Mouse (Mus musculus): ENCODE results near the gene Tifab. TPM values are rescaled to one million over a fixed set of nuclear protein-coding genes. Genes with fewer than 3 reads are reported as not detected.

Tifab gene
- polyA plus RNA-seq, 1 experiment, result not detected

DNA sequence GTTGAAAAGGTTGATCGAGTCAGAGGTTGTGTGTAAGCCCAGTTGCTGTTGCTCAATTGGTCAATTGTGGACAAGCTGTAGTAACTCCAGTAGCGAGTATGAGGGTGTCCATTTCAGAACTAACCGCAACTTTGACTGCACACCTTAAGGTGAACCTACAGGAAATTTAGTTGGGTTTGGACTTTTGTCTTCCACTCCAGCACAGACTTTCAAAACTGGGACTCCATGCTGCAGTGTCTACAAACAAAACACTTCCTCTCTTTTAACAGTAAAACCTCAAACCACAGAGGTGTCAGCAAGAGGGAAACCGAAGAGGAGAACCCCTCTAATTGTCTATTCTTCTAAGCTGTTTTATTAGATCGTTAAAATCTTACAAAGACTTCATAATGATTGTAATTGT lies 44.7 kb downstream of the Tifab start:
- H3K27me3 ChIP-seq (ENCODE audit: control insufficient read depth, insufficient read depth, insufficient read length), result no peaks in the 10 kb centered on the region
- H3K4me2 ChIP-seq (ENCODE audit: low read depth), result peak overlapping the region; percentile 72
- no peak for TF ChIP-seq MYOD1 (IDR thresholded peaks at IDR 0.05; ENCODE audit: control insufficient read depth in 1 of 3, insufficient read length in 2 of 3, low read depth in 2 of 3)
- no peak for TF ChIP-seq REST (IDR thresholded peaks at IDR 0.05; ENCODE audit: insufficient read depth, insufficient read length)
- H3K79me2 ChIP-seq (ENCODE audit: control insufficient read depth, insufficient read depth), result peaks cover 65% of the 10 kb centered on the region
- H3K36me3 ChIP-seq (ENCODE audit: control insufficient read depth, insufficient read depth), result peaks cover 6% of the 10 kb centered on the region
- H3ac ChIP-seq (ENCODE audit: control insufficient read depth, insufficient read length), result peak overlapping the region; percentile 84
- peak overlapping the region; percentile 38 for H3K4me3 ChIP-seq

DNA sequence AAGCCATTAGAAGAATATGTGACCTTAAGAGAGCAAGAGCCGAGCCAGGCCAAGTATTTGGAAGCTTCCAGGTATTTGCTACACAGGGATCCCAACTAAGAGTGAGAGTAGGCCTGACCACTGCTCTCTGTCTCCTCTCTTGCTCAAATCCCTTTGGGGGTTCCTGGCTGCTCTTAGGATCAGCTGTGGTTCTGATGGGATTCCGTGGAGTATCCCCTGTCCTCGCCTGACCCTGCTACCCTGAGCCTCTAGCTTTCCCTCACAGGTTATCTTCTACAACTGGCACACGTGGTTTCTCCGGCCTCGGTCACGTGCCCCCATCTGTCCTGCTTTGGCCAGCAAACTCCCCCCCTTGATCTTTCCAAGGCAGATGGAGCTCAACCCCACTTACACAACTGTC lies 45.7 kb downstream of the Tifab start:
- TF ChIP-seq E2F4 (IDR thresholded peaks at IDR 0.05; ENCODE audit: insufficient read depth), result no peak
- TF ChIP-seq MYOG (IDR thresholded peaks at IDR 0.05; ENCODE audit: control insufficient read depth in 1 of 3, insufficient read depth in 1 of 3, insufficient read length in 2 of 3, low read depth in 2 of 3), result peak in 1 of 3 experiments; percentile 24
- no peak for TF ChIP-seq TCF3 (IDR thresholded peaks at IDR 0.05; ENCODE audit: insufficient read length, low read depth)
- no peak for TF ChIP-seq SRF (IDR thresholded peaks at IDR 0.05; ENCODE audit: control insufficient read depth, insufficient read length, low read depth)
- no peak for TF ChIP-seq USF1 (IDR thresholded peaks at IDR 0.05; ENCODE audit: low read depth)
- no peak for TF ChIP-seq MYOD1 (IDR thresholded peaks at IDR 0.05; ENCODE audit: control insufficient read depth in 1 of 3, insufficient read length in 2 of 3, low read depth in 2 of 3)
- no peak overlapping the region for H3K4me3 ChIP-seq
- H3K36me3 ChIP-seq (ENCODE audit: control insufficient read depth, insufficient read depth), result peaks cover 6% of the 10 kb centered on the region
- H3ac ChIP-seq (ENCODE audit: control insufficient read depth, insufficient read length), result no peak overlapping the region
- H3K79me2 ChIP-seq (ENCODE audit: control insufficient read depth, insufficient read depth), result peaks cover 72% of the 10 kb centered on the region
- no peak overlapping the region for H3K4me2 ChIP-seq (ENCODE audit: low read depth)
- H3K27me3 ChIP-seq (ENCODE audit: control insufficient read depth, insufficient read depth, insufficient read length), result no peaks in the 10 kb centered on the region

DNA sequence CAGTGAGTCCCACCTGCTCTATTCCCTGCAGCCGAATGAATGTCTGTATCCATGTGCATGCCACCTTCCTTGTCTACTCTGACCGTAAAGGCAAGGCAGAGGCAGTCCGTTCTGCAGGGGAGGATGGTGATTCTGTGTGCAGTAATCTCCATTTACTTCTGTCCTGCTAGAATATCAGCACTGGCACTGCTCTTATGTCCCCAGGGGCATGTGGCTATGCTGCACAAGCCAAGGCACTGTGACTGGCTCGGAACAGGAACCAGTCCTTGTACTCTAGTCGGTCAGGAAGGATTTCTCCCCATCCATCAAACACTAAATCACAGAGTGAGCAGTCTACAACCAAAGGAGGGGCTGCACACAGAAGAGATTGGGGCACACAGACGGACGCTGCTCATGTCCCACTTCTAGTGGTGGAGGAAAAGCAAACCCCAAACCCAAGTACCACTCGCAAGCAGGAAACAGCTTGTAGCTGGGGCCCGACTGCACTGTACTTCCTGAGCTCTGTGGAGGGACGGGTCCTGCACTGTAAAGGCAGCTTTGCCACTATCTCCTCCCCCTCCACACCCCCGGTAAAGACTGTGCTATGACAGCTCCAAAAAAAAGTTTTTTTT lies 46.3 kb downstream of the Tifab start:
- H3K4me3 ChIP-seq, result no peak overlapping the region
- no peaks in the 10 kb centered on the region for H3K27me3 ChIP-seq (ENCODE audit: control insufficient read depth, insufficient read depth, insufficient read length)
- no peak overlapping the region for H3K4me2 ChIP-seq (ENCODE audit: low read depth)
- no peak overlapping the region for H3ac ChIP-seq (ENCODE audit: control insufficient read depth, insufficient read length)
- peaks cover 6% of the 10 kb centered on the region for H3K36me3 ChIP-seq (ENCODE audit: control insufficient read depth, insufficient read depth)
- peaks cover 72% of the 10 kb centered on the region for H3K79me2 ChIP-seq (ENCODE audit: control insufficient read depth, insufficient read depth)
- TF ChIP-seq MYOD1 (IDR thresholded peaks at IDR 0.05; ENCODE audit: control insufficient read depth in 1 of 3, insufficient read length in 2 of 3, low read depth in 2 of 3), result no peak
- no peak for TF ChIP-seq MYOG (IDR thresholded peaks at IDR 0.05; ENCODE audit: control insufficient read depth in 1 of 3, insufficient read depth in 1 of 3, insufficient read length in 2 of 3, low read depth in 2 of 3)
- TF ChIP-seq MAX (IDR thresholded peaks at IDR 0.05; ENCODE audit: low read depth), result no peak
- no peak for TF ChIP-seq TCF3 (IDR thresholded peaks at IDR 0.05; ENCODE audit: insufficient read length, low read depth)
- no peak for TF ChIP-seq SRF (IDR thresholded peaks at IDR 0.05; ENCODE audit: control insufficient read depth, insufficient read length, low read depth)
- no peak for TF ChIP-seq POLR2AphosphoS2 (IDR thresholded peaks at IDR 0.05; ENCODE audit: insufficient read length, low read depth)
- TF ChIP-seq E2F4 (IDR thresholded peaks at IDR 0.05; ENCODE audit: insufficient read depth), result no peak
- TF ChIP-seq POLR2A (IDR thresholded peaks at IDR 0.05; ENCODE audit: insufficient read length, low read depth), result no peak
- TF ChIP-seq REST (IDR thresholded peaks at IDR 0.05; ENCODE audit: insufficient read depth, insufficient read length), result no peak
- TF ChIP-seq CEBPB (IDR thresholded peaks at IDR 0.05; ENCODE audit: insufficient read depth, poor library complexity, severe bottlenecking), result no peak
- TF ChIP-seq USF1 (IDR thresholded peaks at IDR 0.05; ENCODE audit: low read depth), result no peak
- no peak for TF ChIP-seq TCF12 (IDR thresholded peaks at IDR 0.05; ENCODE audit: insufficient read depth, poor library complexity, severe bottlenecking)

DNA sequence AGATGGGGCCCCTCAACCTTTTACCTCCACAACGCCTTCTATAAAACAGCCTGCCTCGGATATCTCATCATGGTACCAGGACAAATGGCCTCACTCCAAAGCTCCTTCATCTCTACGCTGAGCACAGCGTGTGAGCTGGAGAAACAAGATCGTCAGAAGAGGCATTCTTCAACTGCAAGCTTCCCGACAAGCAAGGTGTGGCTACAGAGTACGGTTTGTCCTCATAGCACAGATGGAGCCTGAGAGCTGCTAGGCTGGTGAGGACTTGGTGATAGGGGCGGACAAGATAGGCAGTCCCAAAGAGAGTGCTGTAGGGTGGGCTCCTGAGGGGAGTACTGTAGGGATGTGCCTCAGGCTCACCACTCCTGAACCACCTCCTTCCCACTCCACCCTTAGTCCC lies 48.1 kb downstream of the Tifab start:
- no peaks in the 10 kb centered on the region for H3K27me3 ChIP-seq (ENCODE audit: control insufficient read depth, insufficient read depth, insufficient read length)
- TF ChIP-seq SRF (IDR thresholded peaks at IDR 0.05; ENCODE audit: control insufficient read depth, insufficient read length, low read depth) (no peak), TCF12 (IDR thresholded peaks at IDR 0.05; ENCODE audit: insufficient read depth, poor library complexity, severe bottlenecking) (no peak), POLR2AphosphoS2 (IDR thresholded peaks at IDR 0.05; ENCODE audit: insufficient read length, low read depth) (no peak), TCF3 (IDR thresholded peaks at IDR 0.05; ENCODE audit: insufficient read length, low read depth) (no peak), MYOG (IDR thresholded peaks at IDR 0.05; ENCODE audit: control insufficient read depth in 1 of 3, insufficient read depth in 1 of 3, insufficient read length in 2 of 3, low read depth in 2 of 3) (no peak), REST (IDR thresholded peaks at IDR 0.05; ENCODE audit: insufficient read depth, insufficient read length) (no peak), USF1 (IDR thresholded peaks at IDR 0.05; ENCODE audit: low read depth) (no peak), CEBPB (IDR thresholded peaks at IDR 0.05; ENCODE audit: insufficient read depth, poor library complexity, severe bottlenecking) (no peak), MYOD1 (IDR thresholded peaks at IDR 0.05; ENCODE audit: control insufficient read depth in 1 of 3, insufficient read length in 2 of 3, low read depth in 2 of 3) (no peak), E2F4 (IDR thresholded peaks at IDR 0.05; ENCODE audit: insufficient read depth) (no peak), POLR2A (IDR thresholded peaks at IDR 0.05; ENCODE audit: insufficient read length, low read depth) (no peak), MAX (IDR thresholded peaks at IDR 0.05; ENCODE audit: low read depth) (no peak)
- no peak overlapping the region for H3K4me2 ChIP-seq (ENCODE audit: low read depth)
- H3ac ChIP-seq (ENCODE audit: control insufficient read depth, insufficient read length), result no peak overlapping the region
- H3K4me3 ChIP-seq, result no peak overlapping the region
- H3K36me3 ChIP-seq (ENCODE audit: control insufficient read depth, insufficient read depth), result peaks cover 16% of the 10 kb centered on the region
- H3K79me2 ChIP-seq (ENCODE audit: control insufficient read depth, insufficient read depth), result peaks cover 66% of the 10 kb centered on the region

GRCm38 (mm10) chr13:56129578-56129977 lies 49.1 kb downstream of the Tifab start:
- Histone ChIP-seq H3K36me3 (ENCODE audit: control insufficient read depth, insufficient read depth) (peaks cover 19% of the 10 kb centered on the region), H3K4me2 (ENCODE audit: low read depth) (no peak overlapping the region), H3K27me3 (ENCODE audit: control insufficient read depth, insufficient read depth, insufficient read length) (no peaks in the 10 kb centered on the region), H3ac (ENCODE audit: control insufficient read depth, insufficient read length) (no peak overlapping the region), H3K4me3 (no peak overlapping the region), H3K79me2 (ENCODE audit: control insufficient read depth, insufficient read depth) (peaks cover 60% of the 10 kb centered on the region)
- TF ChIP-seq MYOG (IDR thresholded peaks at IDR 0.05; ENCODE audit: control insufficient read depth in 1 of 3, insufficient read depth in 1 of 3, insufficient read length in 2 of 3, low read depth in 2 of 3) (no peak), POLR2A (IDR thresholded peaks at IDR 0.05; ENCODE audit: insufficient read length, low read depth) (no peak), MYOD1 (IDR thresholded peaks at IDR 0.05; ENCODE audit: control insufficient read depth in 1 of 3, insufficient read length in 2 of 3, low read depth in 2 of 3) (no peak), POLR2AphosphoS2 (IDR thresholded peaks at IDR 0.05; ENCODE audit: insufficient read length, low read depth) (no peak), SRF (IDR thresholded peaks at IDR 0.05; ENCODE audit: control insufficient read depth, insufficient read length, low read depth) (no peak), E2F4 (IDR thresholded peaks at IDR 0.05; ENCODE audit: insufficient read depth) (no peak)

Measured in myocyte (in vitro differentiated cells).